ENCODE assay signal across 8 mouse cellular contexts in genomic region chr3:41082885-41083789, GRCm38 (mm10). TPM values are rescaled to one million over a fixed set of nuclear protein-coding genes. Genes with fewer than 3 reads are reported as not detected.
DNase-seq lines count a peak whose midpoint lies in the region; ATAC-seq lines count a peak whose summit lies in the region.

TSS of gene Pgrmc2 (minus strand) at chr3:41083046.

- peaks cover 31% of the 10 kb centered on the region for H3K4me1 ChIP-seq in hindbrain, embryonic 15.5 days (replicated peaks)

- peak; percentile 99 for ATAC-seq in hindbrain, embryonic 15.5 days (ENCODE audit: low FRiP score, low read depth)

- peak within 1 kb of the TSS; percentile 88 for H3K4me2 ChIP-seq in hindbrain, embryonic 15.5 days

- WGBS in hindbrain, embryonic 15.5 days, result under 1% methylated on average over 94 of the region's 95 CpGs

- no peaks in the 10 kb centered on the region for H3K27me3 ChIP-seq in hindbrain, embryonic 15.5 days

- peak; percentile 99 for DNase-seq in T-cell, adult 2 months (ENCODE audit: low spot score)
- DNase-seq in cerebellum, postnatal 36 days, result peak; percentile 96 to 98
- peak; percentile 98 for DNase-seq in frontal cortex, postnatal 36 days (ENCODE audit: low spot score in 2 of 2)
- peak; percentile 98 for DNase-seq in left cerebral cortex, adult 11 months (ENCODE audit: low spot score)
- DNase-seq in lung, postnatal 4 days, result peak; percentile 99 to 100
- peak; percentile 97 for DNase-seq in retina, postnatal 7 days (ENCODE audit: low read depth, low spot score)
- peak; percentile 97 for DNase-seq in urinary bladder, adult 2 months (ENCODE audit: low spot score)

- peak within 1 kb of the TSS; percentile 82 for H3K4me3 ChIP-seq in hindbrain, embryonic 15.5 days

- H3K9me3 ChIP-seq in hindbrain, embryonic 15.5 days, result no peaks in the 10 kb centered on the region

- peak within 1 kb of the TSS; percentile 91 for H3K9ac ChIP-seq in hindbrain, embryonic 15.5 days

- H3K27ac ChIP-seq in hindbrain, embryonic 15.5 days (replicated peaks), result peak within 1 kb of the TSS; percentile 96

- no peaks in the 10 kb centered on the region for H3K36me3 ChIP-seq in hindbrain, embryonic 15.5 days

RNA-seq across cellular contexts. Expression of gene Pgrmc2, which starts in this region (rescaled TPM):
- polyA plus RNA-seq in hindbrain, embryonic 15.5 days (2015; fragmentation: Nextera tagmentation; extraction: Ambion mirVana), result 30.4 TPM in 2 replicates
- 31.8 and 38.2 TPM in 2 replicates for polyA plus RNA-seq in urinary bladder, adult 2 months (2012; rRNA removed)

Comparison
In these comparisons a context has a peak if more than half of its experiments do, and no peak if none do; other contexts are left out.
1. Peak in every context shown above with its lines: DNase-seq, ATAC-seq, H3K4me3 ChIP-seq and H3K27ac ChIP-seq.